Mouse (Mus musculus) thymus, adult 2 months (tissue): Measurements from ENCODE around the gene Helz. TPM values are rescaled to one million over a fixed set of nuclear protein-coding genes. Genes with fewer than 3 reads are reported as not detected.
"Not testable (repeated sequence)": the region's sequence is repeated elsewhere in the genome, so short reads cannot be mapped to it uniquely, and the experiment has no call there.

Experiments
- DNase-seq: peaks from one replicate; pipeline ENCODE4 v3.0.0; 2021
- H3K27ac ChIP-seq: fragments of 200-500 bp; 2 replicates; pipeline ENCODE4 v1.5.1; 2012; ENCODE audit warnings: low read length, control low read depth; ENCODE audit not compliant: control insufficient read depth, insufficient read depth
- H3K27me3 ChIP-seq: fragments of 200-500 bp; 2 replicates; pipeline ENCODE4 v1.6.1; 2012; ENCODE audit warnings: mild to moderate bottlenecking, low read length, moderate library complexity, mixed read lengths; ENCODE audit not compliant: control insufficient read depth, insufficient read depth
- H3K36me3 ChIP-seq: fragments of 200-500 bp; 2 replicates; pipeline ENCODE4 v1.6.1; 2012; ENCODE audit warnings: mild to moderate bottlenecking, low read length, moderate library complexity; ENCODE audit not compliant: control insufficient read depth, insufficient read depth
- H3K4me1 ChIP-seq: fragments of 200-500 bp; replicated peaks from 2 replicates; pipeline ENCODE4 v1.6.1; 2012; ENCODE audit warnings: low read length; ENCODE audit not compliant: control insufficient read depth, insufficient read depth
- H3K4me3 ChIP-seq: fragments of 200-500 bp; 2 replicates; pipeline ENCODE4 v1.5.1; 2012; ENCODE audit warnings: mild to moderate bottlenecking, low read length, control low read depth, moderate library complexity; ENCODE audit not compliant: control insufficient read depth, insufficient read depth
- CTCF ChIP-seq: fragments of 200-500 bp; IDR thresholded peaks from 2 replicates; pipeline ENCODE4 v1.5.1; 2012; ENCODE audit warnings: mild to moderate bottlenecking, control low read depth, low read length, moderate library complexity, borderline replicate concordance; ENCODE audit not compliant: control insufficient read depth, poor library complexity, insufficient read depth; ENCODE audit errors: extremely low read depth
- POLR2A ChIP-seq: fragments of 200-500 bp; IDR thresholded peaks from 2 replicates; pipeline ENCODE4 v1.6.1; 2012; ENCODE audit warnings: mild to moderate bottlenecking, low read length, control low read depth, moderate library complexity; ENCODE audit not compliant: control insufficient read depth, poor library complexity, insufficient read depth; ENCODE audit errors: extremely low read depth
- WGBS: fragments of 180-500 bp; shearing (Covaris S2); methylation state at CpG from one replicate; pipeline ENCODE4 v1.1.7; 2018; 5-methylcytosine and 5-hydroxymethylcytosine counted together
- polyA plus RNA-seq: library from polyadenylated mRNA; depleted of rRNA; stranded (reverse); fragments of >200 nt; gene quantifications from 2 replicates; pipeline ENCODE4 v1.2.3, GENCODE M21; 2012

The Helz gene
- polyA plus RNA-seq, 1 experiment: 66.9 TPM

- Histone ChIP-seq H3K27me3 (no peaks in the 10 kb centered on the region), H3K27ac (peak overlapping the region; percentile 52), H3K4me1 (peaks cover 14% of the 10 kb centered on the region; the same call in 1 of the 2 replicates), H3K36me3 (peaks cover 16% of the 10 kb centered on the region), H3K4me3 (peak overlapping the region; percentile 90)
- TF ChIP-seq POLR2A: 0 out of 2 replicates have a peak, but pooled peaks have one; percentile 3
- TF ChIP-seq CTCF: no peak; the same call in 1 of the 2 replicates
- DNase-seq: peak; percentile 62
- WGBS: 7% methylated on average over 39 of the region's 39 CpGs
These were observed 660 bp downstream of the Helz start for GRCm38 (mm10) chr11:107548204-107548975.

GRCm38 (mm10) chr11:107559874-107560273 lies 12.1 kb downstream of the Helz start:
- no peak overlapping the region for H3K27ac ChIP-seq
- DNase-seq: no peak
- peaks cover 33% of the 10 kb centered on the region for H3K36me3 ChIP-seq
- no peaks in the 10 kb centered on the region for H3K4me1 ChIP-seq
- WGBS: 99% methylated on average over 5 of the region's 5 CpGs
- H3K4me3 ChIP-seq: no peak overlapping the region
- TF ChIP-seq CTCF: no peak
- TF ChIP-seq POLR2A: no peak
- no peaks in the 10 kb centered on the region for H3K27me3 ChIP-seq

GRCm38 (mm10) chr11:107567431-107567830 lies 19.7 kb downstream of the Helz start:
- no peaks in the 10 kb centered on the region for H3K27me3 ChIP-seq
- H3K27ac ChIP-seq: no peak overlapping the region
- H3K4me1 ChIP-seq: peaks cover 18% of the 10 kb centered on the region
- no peak for TF ChIP-seq CTCF
- TF ChIP-seq POLR2A: no peak
- H3K36me3 ChIP-seq: peaks cover 23% of the 10 kb centered on the region
- 95% methylated on average over 3 of the region's 3 CpGs for WGBS
- H3K4me3 ChIP-seq: no peak overlapping the region
- no peak for DNase-seq

GRCm38 (mm10) chr11:107568466-107568995 lies 20.8 kb downstream of the Helz start:
- WGBS: 93% methylated on average over 6 of the region's 6 CpGs
- TF ChIP-seq POLR2A (no peak), CTCF (no peak)
- DNase-seq: no peak
- Histone ChIP-seq H3K27me3 (no peaks in the 10 kb centered on the region), H3K36me3 (peaks cover 20% of the 10 kb centered on the region), H3K27ac (no peak overlapping the region), H3K4me1 (peaks cover 29% of the 10 kb centered on the region), H3K4me3 (no peak overlapping the region)

- not testable (repeated sequence) for DNase-seq, H3K4me3 ChIP-seq, H3K27me3 ChIP-seq, H3K27ac ChIP-seq
- peaks cover 49% of the 10 kb centered on the region for H3K4me1 ChIP-seq
- H3K36me3 ChIP-seq: peaks cover 16% of the 10 kb centered on the region
- 97% methylated on average over 8 of the region's 8 CpGs for WGBS
These were observed 23.2 kb downstream of the Helz start for GRCm38 (mm10) chr11:107570891-107571290.

GRCm38 (mm10) chr11:107571318-107571717 lies 23.6 kb downstream of the Helz start:
- TF ChIP-seq POLR2A: no peak
- 93% methylated on average over 2 of the region's 2 CpGs for WGBS
- H3K27me3 ChIP-seq: no peaks in the 10 kb centered on the region
- H3K27ac ChIP-seq: no peak overlapping the region
- H3K4me3 ChIP-seq: no peak overlapping the region
- H3K36me3 ChIP-seq: peaks cover 14% of the 10 kb centered on the region
- peaks cover 53% of the 10 kb centered on the region for H3K4me1 ChIP-seq
- no peak for DNase-seq

GRCm38 (mm10) chr11:107572551-107572950 lies 24.8 kb downstream of the Helz start:
- DNase-seq: no peak
- Histone ChIP-seq H3K27me3 (no peaks in the 10 kb centered on the region), H3K36me3 (peaks cover 10% of the 10 kb centered on the region; the same call in 1 of the 2 replicates), H3K4me3 (no peak overlapping the region), H3K27ac (peak overlapping the region; percentile 82), H3K4me1 (peaks cover 63% of the 10 kb centered on the region)
- TF ChIP-seq POLR2A: no peak
- no peak for TF ChIP-seq CTCF
- 61% methylated on average over 3 of the region's 3 CpGs for WGBS
